Mouse (Mus musculus): ENCODE results near the gene Gon4l. TPM values are rescaled to one million over a fixed set of nuclear protein-coding genes. Genes with fewer than 3 reads are reported as not detected.
A peak's percentile ranks its signal among the peaks of the same experiment; 100 is the strongest.
"Not testable (repeated sequence)": the region's sequence is repeated elsewhere in the genome, so short reads cannot be mapped to it uniquely, and the experiment has no call there.

Gon4l gene
- total RNA-seq (2021), result 10 to 100 TPM; 41.6 to 42.3 TPM
- long read RNA-seq, experiment 1, partial matches to known transcripts, result 12 of 17 reads
- long read RNA-seq, experiment 1, other reads (novel, unspliced or antisense), result 5 of 17 reads
- long read RNA-seq, experiment 2, partial matches to known transcripts, result 9 of 13 reads
- long read RNA-seq, experiment 2, other reads (novel, unspliced or antisense), result 4 of 13 reads

DNA sequence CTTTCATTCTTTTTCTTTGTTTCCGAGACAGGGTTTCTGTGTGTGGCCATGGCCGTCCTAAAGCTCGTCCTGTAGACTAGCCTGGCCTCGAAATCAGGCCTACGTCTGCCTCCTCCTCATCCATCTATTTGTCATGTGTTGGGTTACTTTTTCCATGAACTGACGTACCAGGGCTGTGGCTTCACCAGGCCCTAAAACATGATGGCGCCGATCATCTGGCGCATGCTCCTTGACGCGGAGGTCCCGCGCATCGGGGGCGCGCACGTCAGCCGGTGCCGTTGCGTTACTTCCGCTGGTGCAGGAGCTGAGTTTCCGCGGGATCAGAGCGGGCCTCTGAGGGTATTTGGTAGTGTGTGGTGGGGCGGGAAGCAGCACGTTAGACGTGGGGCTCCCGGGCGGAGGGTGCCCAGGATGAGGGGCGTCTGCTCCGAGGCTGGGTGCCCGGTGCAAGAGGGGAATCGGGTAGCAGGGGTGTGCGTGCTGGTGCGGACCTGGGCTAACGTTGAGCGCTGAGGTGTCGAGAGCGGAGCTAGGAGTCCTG, at the start of gene Gon4l:
Gon4l (plus strand) TSS at position 281 of the 541 bp plus-strand sequence.
- intact Hi-C loops (cut with DNase I), result not testable (repeated sequence)
- DNase-seq (ENCODE audit: low spot score in 2 of 2), result peak in 1 of 2 experiments; percentile 43

DNA sequence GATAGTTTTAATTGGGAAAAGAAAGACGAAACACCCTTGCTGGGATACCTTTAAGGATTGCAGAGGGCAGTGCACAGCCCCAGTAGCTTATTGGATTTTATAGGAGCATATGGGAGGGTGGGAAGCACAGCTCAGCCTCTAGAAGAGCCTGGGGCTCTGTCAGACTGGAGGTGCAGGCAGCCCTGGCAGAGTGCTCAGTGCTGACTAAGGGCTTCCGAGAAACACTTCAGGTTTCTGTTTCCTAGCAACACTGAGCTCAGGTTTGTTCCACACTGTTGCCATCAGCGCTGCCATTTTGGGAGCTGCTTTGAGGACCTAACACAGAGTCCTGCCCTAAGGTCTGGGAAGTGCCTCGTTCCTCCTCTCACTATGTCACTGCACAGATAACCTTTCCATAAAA, 48.7 kb upstream of the Gon4l start:
- intact Hi-C loops (cut with DNase I); DNase-seq (ENCODE audit: low spot score in 2 of 2): not testable (repeated sequence)

DNA sequence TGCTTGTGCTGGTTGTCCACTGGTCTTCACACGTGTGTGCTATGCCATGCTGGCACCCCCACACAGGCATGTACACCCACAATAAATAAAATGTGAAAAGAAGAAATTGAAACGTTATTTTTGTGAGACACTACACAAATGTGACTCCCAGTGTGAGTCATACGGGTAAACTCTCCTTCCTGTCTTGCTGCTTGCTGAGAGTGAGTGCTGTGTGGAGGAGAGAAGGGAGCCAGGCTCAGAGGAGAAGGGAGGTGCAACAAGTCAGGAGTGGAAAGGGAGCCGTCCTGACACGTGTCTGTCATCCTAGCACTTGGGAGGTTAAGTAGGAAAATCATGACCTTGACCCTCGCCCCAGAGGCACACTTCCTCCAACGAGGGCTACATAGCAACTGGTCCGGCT, 48.2 kb upstream of the Gon4l start:
- intact Hi-C loops (cut with DNase I); DNase-seq (ENCODE audit: low spot score in 2 of 2): not testable (repeated sequence)

DNA sequence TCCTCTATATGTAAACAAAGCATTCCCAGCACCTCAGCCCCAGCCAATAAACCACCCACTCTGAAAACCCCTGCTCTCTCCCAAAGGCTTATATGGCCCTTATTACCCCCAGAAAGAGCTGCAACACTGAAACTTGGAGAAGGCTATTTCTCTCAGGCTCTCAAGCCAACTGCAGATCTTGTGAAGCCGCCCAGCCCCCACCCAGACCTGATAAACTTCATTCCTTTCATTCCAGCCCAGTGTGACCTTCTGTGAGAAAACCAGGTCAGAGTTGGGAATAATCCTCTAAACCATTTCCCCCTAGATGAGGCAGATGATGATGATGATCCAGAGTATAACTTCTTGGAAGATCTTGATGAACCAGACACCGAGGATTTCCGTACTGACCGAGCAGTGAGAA, 47.0 kb upstream of the Gon4l start:
- DNase-seq (ENCODE audit: low spot score in 2 of 2); intact Hi-C loops (cut with DNase I): not testable (repeated sequence)

DNA sequence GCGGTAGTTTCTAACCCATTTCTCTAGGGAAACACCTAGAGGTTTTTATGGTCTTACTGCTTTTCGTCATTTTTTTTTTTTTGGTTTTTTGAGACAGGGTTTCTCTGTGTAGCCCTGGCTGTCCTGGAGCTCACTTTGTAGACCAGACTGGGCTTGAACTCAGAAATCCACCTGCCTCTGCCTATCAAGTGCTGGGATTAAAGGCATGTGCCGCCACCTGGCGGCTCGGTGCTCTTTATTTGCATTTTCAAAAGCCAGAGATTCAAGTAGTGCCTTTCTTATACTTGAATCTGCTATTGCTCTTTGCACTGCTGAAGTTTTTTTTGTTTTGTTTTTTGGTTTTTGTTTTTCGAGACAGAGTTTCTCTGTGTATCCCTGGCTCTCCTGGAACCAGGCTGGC, 37.5 kb upstream of the Gon4l start:
- intact Hi-C loops (cut with DNase I); DNase-seq (ENCODE audit: low spot score in 2 of 2): not testable (repeated sequence)

DNA sequence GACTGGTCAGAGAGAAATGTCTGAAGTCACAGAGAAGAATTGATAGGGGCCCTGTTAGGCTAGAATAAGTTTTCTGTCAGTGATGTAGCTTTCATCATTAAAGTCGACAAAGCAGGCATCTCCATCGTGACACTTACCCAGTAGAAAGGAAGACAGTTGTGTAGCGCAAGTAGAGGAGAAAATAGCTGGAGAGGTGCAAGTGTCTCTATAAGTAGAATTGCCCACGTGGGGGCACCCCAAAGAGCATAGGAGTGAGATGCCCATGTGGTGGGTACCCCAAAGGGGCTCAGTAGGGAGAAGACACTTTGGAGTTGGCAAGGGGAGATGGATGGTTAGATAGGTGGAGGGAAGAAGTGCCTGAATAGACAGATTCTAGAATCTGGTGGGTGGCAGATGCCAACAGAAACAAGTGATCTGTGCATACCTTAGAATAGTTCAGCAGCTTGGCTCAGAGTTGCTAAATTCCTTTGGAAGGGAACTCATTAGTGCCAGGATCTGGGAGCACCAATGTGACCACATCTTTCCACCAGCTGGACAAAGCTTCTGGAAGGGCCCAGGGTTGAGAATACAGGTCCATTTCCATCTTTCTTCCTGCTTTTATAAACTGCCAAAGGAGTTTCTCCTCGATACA, 31.0 kb upstream of the Gon4l start:
- intact Hi-C loops (cut with DNase I), result no loop called here
- DNase-seq (ENCODE audit: low spot score in 2 of 2), result no peak

DNA sequence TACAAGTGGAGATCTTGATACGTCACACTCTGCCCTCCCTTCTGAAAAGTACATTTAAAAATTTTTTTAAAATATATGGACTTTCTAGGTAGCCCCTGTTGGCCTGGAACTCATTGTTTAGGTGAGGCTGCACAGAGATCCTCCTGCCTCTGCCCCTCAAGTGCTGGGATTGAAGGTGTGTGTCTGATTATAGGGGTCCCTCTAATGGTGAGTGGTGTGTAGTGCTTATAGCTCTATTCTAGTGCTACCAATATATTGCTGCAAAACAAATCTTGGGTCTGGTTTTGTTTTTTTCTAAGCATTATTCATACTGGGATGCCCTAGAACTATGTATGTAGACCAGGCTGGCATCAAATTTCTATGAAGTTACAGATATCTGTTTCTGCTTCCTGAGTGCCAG, 9.3 kb upstream of the Gon4l start:
- DNase-seq (ENCODE audit: low spot score in 2 of 2), result no peak
- intact Hi-C loops (cut with DNase I), result loop anchor here (5.0 kb wide), 1 partner anchor 58 kb away; no protein-coding TSS in a partner anchor

DNA sequence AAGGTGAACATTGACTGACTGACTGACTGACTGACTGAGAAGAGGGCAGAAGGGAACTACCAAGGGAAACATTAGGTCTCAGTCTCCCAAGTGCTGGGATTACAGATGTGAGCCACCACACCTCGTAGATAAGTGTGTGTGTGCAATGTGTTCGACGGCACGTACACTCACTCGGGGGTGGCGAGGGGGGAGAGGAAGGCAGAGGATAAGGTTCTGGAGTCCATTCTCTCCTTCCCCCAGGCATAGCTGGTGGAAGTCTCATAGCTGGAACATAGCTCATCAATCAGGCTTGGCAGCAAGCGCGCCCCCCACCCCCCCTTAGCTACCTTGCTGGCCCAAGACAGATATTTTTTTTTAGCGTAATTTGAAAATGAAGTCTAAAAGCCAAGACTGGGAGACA, 7.8 kb upstream of the Gon4l start:
- intact Hi-C loops (cut with DNase I), result loop anchor here (5.0 kb wide), 1 partner anchor 60 kb away; no protein-coding TSS in a partner anchor
- DNase-seq (ENCODE audit: low spot score in 2 of 2), result no peak

DNA sequence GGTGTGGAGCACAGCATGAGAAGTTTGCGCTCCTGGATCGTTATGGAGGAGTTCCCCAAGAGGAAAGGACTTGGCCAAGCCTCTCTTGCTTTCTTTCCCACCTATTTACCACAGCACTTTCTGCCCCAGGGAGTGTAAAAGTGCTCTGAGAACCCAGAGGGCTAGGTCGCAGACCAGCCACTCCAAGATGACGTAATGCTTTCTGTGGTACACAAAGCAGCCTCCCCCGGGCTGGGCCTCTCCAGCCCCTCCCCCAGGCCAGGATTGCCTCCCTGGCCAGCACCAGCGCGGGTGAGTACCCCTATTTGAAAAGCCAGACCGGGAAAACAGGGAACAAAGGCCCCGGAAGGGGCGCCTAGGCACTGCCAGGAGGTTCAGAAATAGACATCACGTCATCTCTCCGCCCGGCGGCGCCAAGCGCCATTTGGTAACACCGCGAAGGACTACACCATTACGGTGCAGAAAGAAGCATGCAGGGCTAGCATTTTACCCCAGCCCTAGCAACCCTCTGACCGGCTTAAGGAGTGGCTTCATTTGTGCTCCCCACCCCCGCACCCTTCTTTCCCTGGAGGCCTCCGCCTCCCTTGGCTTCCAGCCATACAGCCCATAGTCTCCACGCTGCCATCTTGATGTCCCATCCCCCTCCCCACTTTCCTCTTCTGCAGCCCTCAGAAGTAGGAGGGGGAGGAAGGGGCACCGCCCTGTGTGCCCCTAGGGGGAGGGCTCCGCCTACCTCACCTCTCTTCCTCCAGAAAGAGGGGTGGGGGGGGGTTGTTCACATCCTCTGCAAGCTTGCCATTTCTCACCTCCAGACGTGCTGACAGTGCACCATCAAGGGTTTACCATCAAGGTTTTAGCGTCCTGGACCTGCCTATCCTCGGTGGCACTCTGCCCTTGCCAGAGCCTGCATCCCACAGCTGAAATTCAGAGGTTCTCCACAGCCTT, 3.6 kb upstream of the Gon4l start:
- DNase-seq (ENCODE audit: low spot score in 2 of 2), result peak; percentile 77 to 95
- intact Hi-C loops (cut with DNase I), result not testable (repeated sequence)

DNA sequence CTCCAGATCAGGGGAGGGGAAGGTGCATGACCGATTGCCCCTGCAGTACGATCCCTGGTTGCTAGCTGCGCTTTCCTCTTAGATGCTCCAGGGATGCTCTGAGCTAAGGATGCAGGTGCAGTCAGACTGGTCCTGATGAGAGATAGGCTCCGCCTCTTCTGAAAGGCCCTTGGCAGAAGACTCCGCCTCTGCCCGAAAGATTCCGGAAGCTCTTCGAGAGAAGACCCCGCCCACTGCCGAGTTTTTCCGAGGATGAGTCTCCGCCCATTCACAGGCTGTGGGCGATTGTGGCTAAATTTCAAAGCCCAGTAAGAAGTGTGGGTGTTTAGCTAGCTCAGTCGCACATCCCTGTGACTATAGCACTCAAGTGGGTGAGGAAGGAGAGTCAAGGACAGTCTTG, 2.6 kb upstream of the Gon4l start:
- intact Hi-C loops (cut with DNase I), result not testable (repeated sequence)
- DNase-seq (ENCODE audit: low spot score in 2 of 2), result peak; percentile 71 to 90

DNA sequence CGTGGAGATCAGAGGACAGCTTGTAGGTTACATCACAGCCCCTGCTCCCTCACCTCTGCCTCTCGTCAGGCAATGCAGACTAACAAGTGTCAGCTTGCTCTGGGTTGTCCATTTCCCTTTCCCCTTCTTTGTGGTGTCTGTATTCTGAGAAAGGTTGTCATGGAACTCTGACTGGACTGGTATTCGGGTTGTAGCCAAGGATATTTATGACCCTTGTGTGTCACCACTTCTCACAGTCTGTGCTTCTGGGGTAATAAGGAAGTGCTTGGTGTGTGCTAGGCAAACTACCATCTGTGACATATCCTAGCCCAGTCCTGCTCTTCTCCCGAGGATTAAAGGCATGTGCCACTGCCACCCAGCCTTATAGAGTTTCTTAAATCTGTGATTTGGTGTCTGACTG, 14.1 kb downstream of the Gon4l start:
- intact Hi-C loops (cut with DNase I), result no loop called here
- DNase-seq (ENCODE audit: low spot score in 2 of 2), result no peak

DNA sequence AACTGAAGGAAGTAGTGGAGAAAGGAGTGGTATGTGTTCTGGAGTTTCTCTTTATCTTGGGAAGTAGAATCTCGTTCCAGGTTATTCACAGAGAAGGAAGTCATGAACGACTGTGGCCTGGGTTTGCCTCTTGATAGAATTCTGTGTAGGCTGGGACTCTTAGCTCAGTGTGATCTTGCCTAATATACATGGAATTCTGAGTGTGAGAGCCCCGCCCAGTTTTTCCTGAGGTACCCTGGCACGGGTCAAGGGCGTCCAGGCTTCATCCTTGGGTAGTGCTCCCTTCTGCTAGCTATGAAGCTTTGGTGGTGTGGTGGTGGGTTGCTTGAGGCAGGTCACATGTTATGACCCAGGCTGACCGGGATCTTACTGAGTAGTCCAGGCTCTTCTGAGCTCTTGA, 20.8 kb downstream of the Gon4l start:
- intact Hi-C loops (cut with DNase I), result no loop called here
- no peak for DNase-seq (ENCODE audit: low spot score in 2 of 2)

DNA sequence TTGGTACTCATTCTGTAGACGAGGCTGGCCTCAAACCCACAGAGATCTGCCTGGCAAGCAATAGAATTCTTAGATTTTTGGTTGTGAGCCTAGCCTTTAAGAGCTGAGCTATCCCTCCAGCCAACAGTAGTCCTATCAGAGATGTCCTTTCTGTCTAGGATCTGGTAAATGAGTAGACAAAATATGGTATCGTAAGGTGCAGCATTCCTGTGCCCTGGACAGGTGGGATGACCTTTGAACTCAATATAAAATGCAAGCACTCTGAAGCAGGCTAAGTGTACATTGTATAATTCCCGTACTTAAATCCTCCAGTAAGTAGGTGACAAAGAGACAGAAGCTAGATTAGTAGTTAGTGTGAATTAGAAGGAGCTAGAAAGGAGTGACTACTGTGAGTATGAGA, 27.1 kb downstream of the Gon4l start:
- intact Hi-C loops (cut with DNase I), result no loop called here
- DNase-seq (ENCODE audit: low spot score in 2 of 2), result no peak

DNA sequence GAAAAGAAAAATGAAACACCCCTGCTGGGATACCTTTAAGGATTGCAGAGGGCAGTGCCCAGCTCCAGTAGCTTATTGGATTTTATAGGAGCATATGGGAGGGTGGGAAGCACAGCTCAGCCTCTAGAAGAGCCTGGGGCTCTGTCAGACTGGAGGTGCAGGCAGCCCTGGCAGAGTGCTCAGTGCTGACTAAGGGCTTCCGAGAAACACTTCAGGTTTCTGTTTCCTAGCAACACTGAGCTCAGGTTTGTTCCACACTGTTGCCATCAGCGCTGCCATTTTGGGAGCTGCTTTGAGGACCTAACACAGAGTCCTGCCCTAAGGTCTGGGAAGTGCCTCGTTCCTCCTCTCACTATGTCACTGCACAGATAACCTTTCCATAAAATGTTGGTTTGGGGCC, 31.7 kb downstream of the Gon4l start:
- DNase-seq (ENCODE audit: low spot score in 2 of 2); intact Hi-C loops (cut with DNase I): not testable (repeated sequence)

DNA sequence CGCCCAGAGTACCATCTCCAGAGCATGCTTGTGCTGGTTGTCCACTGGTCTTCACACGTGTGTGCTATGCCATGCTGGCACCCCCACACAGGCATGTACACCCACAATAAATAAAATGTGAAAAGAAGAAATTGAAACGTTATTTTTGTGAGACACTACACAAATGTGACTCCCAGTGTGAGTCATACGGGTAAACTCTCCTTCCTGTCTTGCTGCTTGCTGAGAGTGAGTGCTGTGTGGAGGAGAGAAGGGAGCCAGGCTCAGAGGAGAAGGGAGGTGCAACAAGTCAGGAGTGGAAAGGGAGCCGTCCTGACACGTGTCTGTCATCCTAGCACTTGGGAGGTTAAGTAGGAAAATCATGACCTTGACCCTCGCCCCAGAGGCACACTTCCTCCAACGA, 32.1 kb downstream of the Gon4l start:
- intact Hi-C loops (cut with DNase I); DNase-seq (ENCODE audit: low spot score in 2 of 2): not testable (repeated sequence)

DNA sequence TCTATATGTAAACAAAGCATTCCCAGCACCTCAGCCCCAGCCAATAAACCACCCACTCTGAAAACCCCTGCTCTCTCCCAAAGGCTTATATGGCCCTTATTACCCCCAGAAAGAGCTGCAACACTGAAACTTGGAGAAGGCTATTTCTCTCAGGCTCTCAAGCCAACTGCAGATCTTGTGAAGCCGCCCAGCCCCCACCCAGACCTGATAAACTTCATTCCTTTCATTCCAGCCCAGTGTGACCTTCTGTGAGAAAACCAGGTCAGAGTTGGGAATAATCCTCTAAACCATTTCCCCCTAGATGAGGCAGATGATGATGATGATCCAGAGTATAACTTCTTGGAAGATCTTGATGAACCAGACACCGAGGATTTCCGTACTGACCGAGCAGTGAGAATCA, 33.4 kb downstream of the Gon4l start:
- intact Hi-C loops (cut with DNase I); DNase-seq (ENCODE audit: low spot score in 2 of 2): not testable (repeated sequence)

DNA sequence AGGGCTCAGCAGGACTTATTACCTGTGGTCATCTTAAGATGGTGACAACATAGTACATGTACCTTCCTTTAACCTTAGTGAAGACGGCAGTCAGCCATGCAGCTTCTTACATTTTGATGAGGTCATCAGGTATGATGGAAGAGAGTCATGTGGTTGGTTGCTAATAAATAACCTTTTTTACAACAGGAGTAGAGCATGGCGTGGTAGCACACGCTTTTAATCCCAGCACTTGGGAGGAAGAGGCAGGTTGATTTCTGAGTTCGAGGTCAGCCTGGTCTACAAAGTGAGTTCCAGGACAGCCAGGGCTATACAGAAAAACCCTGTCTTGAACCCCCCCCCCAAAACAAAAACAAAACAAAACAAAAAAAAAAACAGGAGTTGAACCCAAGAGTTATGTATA, 47.5 kb downstream of the Gon4l start:
- intact Hi-C loops (cut with DNase I); DNase-seq (ENCODE audit: low spot score in 2 of 2): not testable (repeated sequence)

DNA sequence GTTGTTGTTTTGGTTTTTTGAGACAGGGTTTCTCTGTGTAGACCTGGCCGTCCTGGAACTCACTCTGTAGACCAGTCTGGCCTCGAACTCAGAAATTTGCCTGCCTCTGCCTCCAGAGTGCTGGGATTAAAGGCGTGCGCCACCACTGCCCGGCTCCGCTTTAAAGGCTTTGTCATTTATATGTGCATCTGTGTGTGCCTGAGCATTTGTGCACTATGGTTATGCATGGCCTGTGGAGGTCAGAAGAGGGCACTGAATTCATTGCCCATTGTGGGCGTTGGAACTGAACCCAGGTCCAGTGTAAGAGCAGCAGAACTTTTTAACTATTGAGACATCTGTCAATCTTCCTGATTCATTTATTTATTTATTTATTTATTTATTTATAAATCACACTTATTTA, 58.0 kb downstream of the Gon4l start:
- intact Hi-C loops (cut with DNase I), result not testable (repeated sequence)

DNA sequence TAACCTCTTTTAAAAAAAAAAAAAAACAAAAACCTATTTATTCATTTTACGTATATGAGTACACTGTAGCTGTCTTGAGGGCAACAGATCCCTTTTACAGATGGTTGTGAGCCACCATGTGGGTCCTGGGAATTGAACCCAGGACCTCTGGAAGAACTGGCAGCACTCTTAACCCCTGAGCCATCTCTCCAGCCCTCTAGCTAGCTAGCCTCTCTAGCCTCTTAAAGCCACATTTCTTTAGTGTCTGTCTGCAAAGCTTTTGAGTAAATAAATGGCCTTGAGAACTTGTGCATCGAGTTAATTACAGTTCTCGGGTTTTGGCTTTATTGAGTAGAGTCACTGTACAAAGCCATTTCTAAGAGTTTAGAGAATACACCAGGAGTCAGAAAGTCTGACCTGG, 69.8 kb downstream of the Gon4l start:
- no peak for DNase-seq (ENCODE audit: low spot score in 2 of 2)
- intact Hi-C loops (cut with DNase I), result no loop called here

More for the DNA sequence above, 58.0 kb downstream of the Gon4l start:
- not testable (repeated sequence) for DNase-seq (ENCODE audit: low spot score in 2 of 2)

DNA sequence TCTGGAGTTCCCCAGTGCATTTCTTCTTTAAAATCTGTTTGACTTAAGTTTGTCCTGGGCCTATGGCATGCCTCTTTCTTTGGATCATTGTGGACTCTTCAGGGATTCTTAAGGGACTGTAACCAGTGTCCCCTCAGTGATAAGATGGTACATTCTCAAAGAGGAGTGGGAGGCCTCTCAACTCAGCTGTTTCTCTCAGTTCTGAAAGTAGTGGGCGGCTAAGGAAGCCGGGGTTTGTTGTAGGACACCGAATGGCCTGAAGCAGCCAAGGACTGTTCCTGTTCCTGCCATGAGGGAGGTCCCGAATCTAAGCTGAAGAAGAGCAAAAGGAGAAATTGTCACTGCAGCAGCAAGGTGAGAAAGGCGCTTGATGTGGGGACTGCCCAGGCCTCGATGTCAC, 70.2 kb downstream of the Gon4l start:
- intact Hi-C loops (cut with DNase I), result no loop called here
- peak in 1 of 2 experiments; percentile 62 for DNase-seq (ENCODE audit: low spot score in 2 of 2)
